Mouse (Mus musculus) cerebellum, adult 2 months (tissue): ENCODE data around the gene Clec2l. TPM values are rescaled to one million over a fixed set of nuclear protein-coding genes. Genes with fewer than 3 reads are reported as not detected.
A peak's percentile ranks its signal among the peaks of the same experiment; 100 is the strongest.
"Not testable (repeated sequence)": the region's sequence is repeated elsewhere in the genome, so short reads cannot be mapped to it uniquely, and the experiment has no call there.

Experiments used
- DNase-seq, 2 experiments: peaks; one replicate each; pipeline ENCODE4 v3.0.0; 2021
- H3K27ac ChIP-seq: fragments of 200-500 bp; 2 replicates; pipeline ENCODE4 v1.5.1; 2012; ENCODE audit warnings: low read length, control low read depth, inconsistent platforms; ENCODE audit not compliant: insufficient read depth
- H3K27me3 ChIP-seq: fragments of 200-500 bp; 2 replicates; pipeline ENCODE4 v1.6.1; 2012; ENCODE audit warnings: inconsistent platforms, mild to moderate bottlenecking, low read length, moderate library complexity; ENCODE audit not compliant: control insufficient read depth, insufficient read depth
- H3K4me1 ChIP-seq: fragments of 200-500 bp; 2 replicates; pipeline ENCODE4 v1.6.1; 2011; ENCODE audit warnings: low read length; ENCODE audit not compliant: control insufficient read depth, insufficient read depth
- H3K4me3 ChIP-seq: fragments of 200-500 bp; replicated peaks from 2 replicates; pipeline ENCODE3; 2011; ENCODE audit warnings: mild to moderate bottlenecking, low read depth, low read length, control low read depth; ENCODE audit not compliant: insufficient read depth
- CTCF ChIP-seq: fragments of 200-500 bp; IDR thresholded peaks from 2 replicates; pipeline ENCODE4 v1.5.1; 2011; ENCODE audit warnings: low read depth, mild to moderate bottlenecking, control low read depth, low read length, moderate library complexity, borderline replicate concordance; ENCODE audit not compliant: insufficient read depth
- POLR2A ChIP-seq: fragments of 200-500 bp; IDR thresholded peaks from 2 replicates; pipeline ENCODE4 v1.6.1; 2011; ENCODE audit warnings: low read length, control low read depth, borderline replicate concordance; ENCODE audit not compliant: insufficient read depth
- WGBS: fragments of 180-500 bp; shearing (Covaris S2); methylation state at CpG from one replicate; pipeline ENCODE4 v1.1.7; 2018; 5-methylcytosine and 5-hydroxymethylcytosine counted together
- polyA plus RNA-seq: library from polyadenylated mRNA; depleted of rRNA; stranded (reverse); fragments of >200 nt; gene quantifications from 2 replicates; pipeline ENCODE4 v1.2.3, GENCODE M21; 2012

Clec2l gene
- polyA plus RNA-seq, 1 experiment: 226 TPM

DNA sequence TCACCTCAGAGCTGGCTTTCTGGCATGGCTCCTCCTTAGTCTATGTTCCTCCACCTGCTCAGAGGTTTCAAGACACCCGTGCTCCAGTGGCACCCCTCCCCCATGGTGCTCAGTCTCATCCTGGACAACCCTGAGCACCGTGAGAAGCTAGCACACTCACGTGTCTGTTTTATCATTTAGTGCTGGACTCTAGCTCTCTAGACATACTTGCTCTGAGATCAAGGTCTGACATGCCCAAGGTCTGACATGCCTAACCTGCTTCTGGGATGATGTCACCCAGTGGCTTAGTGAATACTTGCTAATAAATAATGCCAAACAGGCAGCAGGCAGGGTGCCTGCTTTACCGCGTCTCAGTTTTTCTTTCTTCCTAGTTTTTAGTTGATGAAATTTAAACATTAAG, 20.3 kb upstream of the Clec2l start:
- TF ChIP-seq CTCF: no peak
- TF ChIP-seq POLR2A: no peak
- Histone ChIP-seq H3K27me3 (no peaks in the 10 kb centered on the region), H3K4me1 (no peaks in the 10 kb centered on the region; the same call in 1 of the 2 replicates), H3K4me3 (no peak overlapping the region), H3K27ac (no peak overlapping the region)
- 79% methylated on average over 5 of the region's 5 CpGs for WGBS
- no peak for DNase-seq

DNA sequence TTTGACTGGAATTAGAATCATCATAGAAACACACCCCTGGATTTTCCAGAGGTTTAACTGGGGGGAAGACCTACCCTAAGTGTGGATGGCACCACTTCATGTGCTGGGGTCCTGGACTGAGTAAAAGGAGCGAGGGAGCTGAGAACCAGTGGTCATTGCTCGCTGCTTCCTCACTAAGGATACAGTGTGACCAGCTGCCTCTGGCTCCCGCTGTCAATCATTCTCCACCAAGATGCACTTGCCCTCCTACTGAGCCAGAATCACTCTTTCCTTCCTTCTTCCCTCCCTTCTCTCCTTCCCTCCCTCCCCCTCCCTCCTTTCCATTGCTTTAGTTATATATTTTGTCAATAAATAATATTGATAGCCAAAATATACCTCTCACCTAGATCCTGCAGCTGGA, 19.8 kb upstream of the Clec2l start:
- WGBS: 74% methylated on average over 3 of the region's 3 CpGs
- no peak overlapping the region for H3K27ac ChIP-seq

DNA sequence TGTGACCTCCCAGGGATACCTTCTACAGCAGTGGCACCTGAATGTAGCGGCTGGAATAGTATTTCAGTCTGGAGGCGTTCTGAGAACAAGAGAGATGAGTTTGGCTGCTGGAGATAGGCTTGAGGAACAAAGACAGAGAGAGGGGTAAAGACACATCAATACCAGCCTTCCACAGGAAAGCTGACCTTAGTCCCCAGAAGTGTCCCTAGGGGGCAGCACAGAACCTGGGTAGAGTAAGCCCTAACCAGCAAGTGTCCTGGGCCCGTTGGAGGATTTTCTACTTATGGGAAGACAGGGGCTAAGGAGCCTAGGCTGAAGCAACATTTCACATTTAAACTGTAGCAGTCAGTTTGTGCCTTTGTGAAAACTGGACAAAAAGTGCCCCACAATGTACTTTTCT, 13.3 kb upstream of the Clec2l start:
- H3K27ac ChIP-seq: no peak overlapping the region
- H3K4me1 ChIP-seq: no peaks in the 10 kb centered on the region; the same call in 1 of the 2 replicates
- DNase-seq: no peak
- H3K4me3 ChIP-seq: no peak overlapping the region
- 71% methylated on average over 3 of the region's 3 CpGs for WGBS
- no peaks in the 10 kb centered on the region for H3K27me3 ChIP-seq
- TF ChIP-seq CTCF (peak; percentile 25; the same call in 1 of the 2 replicates), POLR2A (no peak)

More for the DNA sequence above, 19.8 kb upstream of the Clec2l start:
- no peak for DNase-seq
- Histone ChIP-seq H3K4me3 (no peak overlapping the region), H3K4me1 (no peaks in the 10 kb centered on the region; the same call in 1 of the 2 replicates), H3K27me3 (no peaks in the 10 kb centered on the region)
- TF ChIP-seq CTCF (no peak), POLR2A (no peak)

DNA sequence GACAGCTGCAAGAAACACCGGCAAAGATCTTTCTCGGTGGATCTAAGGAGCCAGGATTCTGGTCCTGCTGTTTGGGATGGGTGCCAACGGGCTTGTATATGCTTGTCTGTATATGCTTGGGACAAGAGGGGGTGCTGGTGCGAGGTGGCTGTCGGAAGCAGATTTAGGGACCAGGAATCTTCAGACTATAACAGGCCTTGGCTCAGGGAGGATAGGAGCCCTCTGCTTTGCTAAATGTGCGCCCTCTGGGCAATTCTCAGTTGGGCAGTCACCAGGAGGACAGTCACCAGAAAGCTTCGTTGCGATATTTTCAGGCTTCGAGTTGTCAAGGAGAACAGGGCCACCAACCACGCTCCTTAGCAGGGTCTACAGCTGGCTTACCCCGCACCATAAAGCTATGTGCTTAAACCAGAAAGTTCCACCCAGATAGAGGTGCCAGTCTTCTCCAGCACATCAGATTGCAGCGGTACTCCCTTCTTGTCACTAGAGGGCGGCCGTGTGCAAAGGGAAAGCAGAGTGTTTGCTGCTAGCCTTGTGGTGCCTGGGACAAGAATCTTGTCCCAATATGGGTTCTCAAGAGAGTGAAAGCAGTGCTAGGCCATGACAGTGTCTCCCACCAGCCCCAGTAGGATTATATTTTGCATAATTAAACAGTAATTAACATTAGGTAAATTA, 12.5 kb upstream of the Clec2l start:
- TF ChIP-seq POLR2A: no peak
- peak; percentile 94 for TF ChIP-seq CTCF
- 28% methylated on average over 14 of the region's 14 CpGs for WGBS
- H3K4me3 ChIP-seq: no peak overlapping the region
- no peaks in the 10 kb centered on the region for H3K27me3 ChIP-seq
- DNase-seq: peak; percentile 64 to 75
- H3K27ac ChIP-seq: no peak overlapping the region
- H3K4me1 ChIP-seq: no peaks in the 10 kb centered on the region; the same call in 1 of the 2 replicates

DNA sequence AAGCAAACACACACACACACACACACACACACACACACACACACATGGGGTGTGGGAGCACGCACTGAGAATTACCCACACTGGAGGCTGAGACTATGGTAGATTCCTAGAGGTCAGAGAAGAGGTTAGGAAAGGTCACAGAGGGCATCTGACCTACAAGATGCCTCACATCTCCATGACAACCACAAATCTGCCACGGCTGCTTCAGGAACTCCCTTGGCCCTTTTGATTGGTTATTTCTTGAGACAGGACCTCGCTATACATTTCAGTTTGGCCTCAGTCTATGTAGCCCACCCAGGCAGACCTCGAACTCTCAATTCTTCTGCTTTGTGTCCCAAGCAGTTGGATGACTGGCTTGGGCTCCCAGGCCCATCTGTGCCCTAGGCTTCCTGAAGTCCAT, 1.2 kb upstream of the Clec2l start:
- Histone ChIP-seq H3K4me3 (no peak overlapping the region), H3K4me1 (peaks cover 11% of the 10 kb centered on the region), H3K27me3 (no peaks in the 10 kb centered on the region), H3K27ac (no peak overlapping the region)
- no peak for DNase-seq
- 75% methylated on average over 4 of the region's 4 CpGs for WGBS
- no peak for TF ChIP-seq POLR2A
- TF ChIP-seq CTCF: no peak

- 80% methylated on average over 6 of the region's 6 CpGs for WGBS
- no peak overlapping the region for H3K27ac ChIP-seq
- H3K27me3 ChIP-seq: no peaks in the 10 kb centered on the region
- peaks cover 6% of the 10 kb centered on the region for H3K4me1 ChIP-seq
- no peak overlapping the region for H3K4me3 ChIP-seq
- TF ChIP-seq CTCF (peak; percentile 17; the same call in 1 of the 2 replicates), POLR2A (no peak)
- DNase-seq: no peak
These were observed 6.7 kb downstream of the Clec2l start for GRCm38 (mm10) chr6:38669580-38669979.

DNA sequence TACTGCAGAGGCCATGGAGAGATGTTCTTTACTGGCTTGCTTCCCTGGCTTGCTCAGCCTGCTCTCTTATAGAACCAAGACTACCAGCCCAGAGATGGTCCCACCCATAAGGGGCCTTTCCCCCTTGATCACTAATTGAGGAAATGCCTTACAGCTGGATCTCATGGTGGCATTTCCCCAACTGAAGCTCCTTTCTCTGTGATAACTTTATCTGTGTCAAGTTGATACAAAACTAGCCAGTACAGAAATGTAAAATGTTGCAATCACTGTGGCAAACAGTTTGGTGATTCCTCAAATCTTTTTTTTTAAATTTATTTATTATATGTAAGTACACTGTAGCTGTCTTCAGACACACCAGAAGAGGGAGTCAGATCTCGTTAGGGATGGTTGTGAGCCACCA, 7.6 kb downstream of the Clec2l start:
- H3K4me3 ChIP-seq, H3K27ac ChIP-seq, H3K27me3 ChIP-seq, DNase-seq, H3K4me1 ChIP-seq: not testable (repeated sequence)
- WGBS: 86% methylated on average over 1 of the region's 1 CpGs

- WGBS: 56% methylated on average over 7 of the region's 7 CpGs
- Histone ChIP-seq H3K27ac (no peak overlapping the region), H3K4me3 (no peak overlapping the region), H3K4me1 (peaks cover 3% of the 10 kb centered on the region), H3K27me3 (no peaks in the 10 kb centered on the region)
- no peak for DNase-seq
- TF ChIP-seq POLR2A (no peak), CTCF (peak; percentile 6; the same call in 1 of the 2 replicates)
These were observed 8.4 kb downstream of the Clec2l start for GRCm38 (mm10) chr6:38671270-38671669.
